Mouse (Mus musculus) MEL (cell line): Measurements from ENCODE around the gene 4930579G24Rik. TPM values are rescaled to one million over a fixed set of nuclear protein-coding genes. Genes with fewer than 3 reads are reported as not detected.

ENCODE experiments used
- DNase-seq: peaks from one replicate; pipeline ENCODE4 v3.0.0; 2011; ENCODE audit warnings: low read depth, low spot score
- H3K27ac ChIP-seq: 2 replicates; pipeline ENCODE4 v1.5.1; 2012; ENCODE audit warnings: low read depth, mild to moderate bottlenecking, control low read depth, low read length, moderate library complexity; ENCODE audit not compliant: control insufficient read depth
- H3K27me3 ChIP-seq, 2 experiments: fragments of 150-350 bp in 1 of 2; sonication (generic) in 1 of 2; 2 replicates each; pipeline ENCODE4 v1.6.1; 2012; ENCODE audit warnings: low read length in 2 of 2, mild to moderate bottlenecking in 2 of 2, improper control_type of control experiment in 1 of 2, moderate library complexity in 1 of 2; ENCODE audit not compliant: insufficient read depth in 2 of 2, control insufficient read depth in 1 of 2
- H3K36me3 ChIP-seq, 2 experiments: 2 replicates each; pipeline ENCODE4 v1.6.1; 2012 to 2014; ENCODE audit warnings: low read length in 2 of 2, improper control_type of control experiment in 1 of 2, inconsistent platforms in 1 of 2, mild to moderate bottlenecking in 1 of 2; ENCODE audit not compliant: insufficient read depth in 2 of 2, control insufficient read depth in 1 of 2
- H3K4me1 ChIP-seq, 2 experiments: fragments of 150-350 bp in 1 of 2; sonication (generic) in 1 of 2; 2 replicates each; pipeline ENCODE4 v1.6.1; 2012; ENCODE audit warnings: low read length in 2 of 2, improper control_type of control experiment in 1 of 2, mild to moderate bottlenecking in 1 of 2; ENCODE audit not compliant: insufficient read depth in 2 of 2, control insufficient read depth in 1 of 2
- H3K4me3 ChIP-seq, 2 experiments: fragments of 150-350 bp in 1 of 2; sonication (generic) in 1 of 2; 2 replicates each; pipeline ENCODE4 v1.5.1; 2012; ENCODE audit warnings: low read depth in 2 of 2, low read length in 2 of 2, mild to moderate bottlenecking in 2 of 2, moderate library complexity in 2 of 2, control low read depth in 1 of 2, improper control_type of control experiment in 1 of 2; ENCODE audit not compliant: control insufficient read depth in 1 of 2, insufficient read depth in 1 of 2
- H3K79me2 ChIP-seq: 2 replicates; pipeline ENCODE4 v1.6.1; 2012; ENCODE audit warnings: mild to moderate bottlenecking, low read length, moderate library complexity; ENCODE audit not compliant: control insufficient read depth, poor library complexity, insufficient read depth
- H3K9ac ChIP-seq: 2 replicates; pipeline ENCODE4 v1.6.1; 2012; ENCODE audit warnings: low read depth, mild to moderate bottlenecking, control low read depth, low read length, moderate library complexity; ENCODE audit not compliant: control insufficient read depth, poor library complexity, severe bottlenecking
- H3K9me3 ChIP-seq: fragments of 150-350 bp; sonication (generic); replicated peaks from 2 replicates; pipeline ENCODE4 v1.6.1; 2012; ENCODE audit warnings: mild to moderate bottlenecking, low read length, improper control_type of control experiment, moderate library complexity; ENCODE audit not compliant: insufficient read depth
- CTCF ChIP-seq, 3 experiments: IDR thresholded peaks in 2 of 3; conservative IDR thresholded peaks in 1 of 3; 2 replicates each; pipeline ENCODE4 v1.5.1; 2011 to 2012; ENCODE audit warnings: low read length in 3 of 3, low read depth in 2 of 3, mild to moderate bottlenecking in 2 of 3, improper control_type of control experiment in 1 of 3, inconsistent platforms in 1 of 3, mixed read lengths in 1 of 3, moderate library complexity in 1 of 3; ENCODE audit not compliant: control insufficient read depth in 1 of 3, insufficient read depth in 1 of 3, poor library complexity in 1 of 3, severe bottlenecking in 1 of 3
- EP300 ChIP-seq, 2 experiments: IDR thresholded peaks; 2 replicates each; pipeline ENCODE4 v1.6.1; 2011; ENCODE audit warnings: improper control_type of control experiment in 2 of 2, low read length in 2 of 2, low read depth in 1 of 2, mild to moderate bottlenecking in 1 of 2
- GABPA ChIP-seq: IDR thresholded peaks from 2 replicates; pipeline ENCODE4 v1.6.1; 2012; ENCODE audit warnings: low read depth, mild to moderate bottlenecking, inconsistent platforms, low read length, improper control_type of control experiment, moderate library complexity
- JUND ChIP-seq: IDR thresholded peaks from 2 replicates; pipeline ENCODE4 v1.6.1; 2011; ENCODE audit warnings: low read depth, mild to moderate bottlenecking, improper control_type of control experiment, low read length
- KAT2A ChIP-seq: conservative IDR thresholded peaks from 2 replicates; pipeline ENCODE4 v1.6.1; 2012; ENCODE audit warnings: low read depth, low read length, improper control_type of control experiment, inconsistent platforms
- MAFK ChIP-seq: IDR thresholded peaks from 2 replicates; pipeline ENCODE4 v1.6.1; 2011; ENCODE audit warnings: low read depth, mild to moderate bottlenecking, low read length, improper control_type of control experiment, borderline replicate concordance
- MXI1 ChIP-seq: IDR thresholded peaks from 2 replicates; pipeline ENCODE4 v1.6.1; 2011; ENCODE audit warnings: mild to moderate bottlenecking, low read depth, low read length, improper control_type of control experiment
- NRF1 ChIP-seq: IDR thresholded peaks from 2 replicates; pipeline ENCODE4 v1.6.1; 2014; ENCODE audit warnings: low read depth, mild to moderate bottlenecking, inconsistent platforms, low read length, improper control_type of control experiment, moderate library complexity; ENCODE audit not compliant: poor library complexity, insufficient read depth, severe bottlenecking
- POLR2AphosphoS2 ChIP-seq: IDR thresholded peaks from 2 replicates; pipeline ENCODE4 v1.6.1; 2011; ENCODE audit warnings: low read length, improper control_type of control experiment
- RAD21 ChIP-seq: IDR thresholded peaks from 2 replicates; pipeline ENCODE4 v1.6.1; 2011; ENCODE audit warnings: mild to moderate bottlenecking, low read depth, low read length, improper control_type of control experiment
- SMC3 ChIP-seq: IDR thresholded peaks from 2 replicates; pipeline ENCODE4 v1.6.1; 2011; ENCODE audit warnings: low read depth, low read length, improper control_type of control experiment
- UBTF ChIP-seq: IDR thresholded peaks from 2 replicates; pipeline ENCODE4 v1.6.1; 2012; ENCODE audit warnings: low read depth, mild to moderate bottlenecking, inconsistent platforms, low read length, improper control_type of control experiment, moderate library complexity, borderline replicate concordance; ENCODE audit not compliant: insufficient read depth
- ZC3H11A ChIP-seq: IDR thresholded peaks from 2 replicates; pipeline ENCODE4 v1.6.1; 2012; ENCODE audit warnings: low read depth, mild to moderate bottlenecking, inconsistent platforms, low read length, improper control_type of control experiment
- ZKSCAN1 ChIP-seq: IDR thresholded peaks from 2 replicates; pipeline ENCODE4 v1.6.1; 2012; ENCODE audit warnings: low read depth, mild to moderate bottlenecking, inconsistent platforms, low read length, improper control_type of control experiment, moderate library complexity
- polyA plus RNA-seq, 2 experiments: library from polyadenylated mRNA; stranded (reverse) in 1 of 2; unstranded in 1 of 2; fragments of >175 nt in 1 of 2; fragments of >200 nt in 1 of 2; gene quantifications; 2 replicates each; pipeline versions ENCODE4 v1.2.1 to v1.2.4; 2012; ENCODE audit warnings: low replicate concordance in 2 of 2, low read depth in 1 of 2; ENCODE audit not compliant: insufficient read length in 2 of 2, insufficient read depth in 1 of 2, missing spikeins in 1 of 2
- total RNA-seq: library from RNA; depleted of rRNA; stranded (reverse); fragments of 300-350 nt; gene quantifications from 2 replicates; pipeline ENCODE4 v1.2.3, GENCODE M21; 2012

The 4930579G24Rik gene
- total and polyA plus RNA-seq, 3 experiments = 8.5 to 10.7 TPM; not detected in 1

DNA sequence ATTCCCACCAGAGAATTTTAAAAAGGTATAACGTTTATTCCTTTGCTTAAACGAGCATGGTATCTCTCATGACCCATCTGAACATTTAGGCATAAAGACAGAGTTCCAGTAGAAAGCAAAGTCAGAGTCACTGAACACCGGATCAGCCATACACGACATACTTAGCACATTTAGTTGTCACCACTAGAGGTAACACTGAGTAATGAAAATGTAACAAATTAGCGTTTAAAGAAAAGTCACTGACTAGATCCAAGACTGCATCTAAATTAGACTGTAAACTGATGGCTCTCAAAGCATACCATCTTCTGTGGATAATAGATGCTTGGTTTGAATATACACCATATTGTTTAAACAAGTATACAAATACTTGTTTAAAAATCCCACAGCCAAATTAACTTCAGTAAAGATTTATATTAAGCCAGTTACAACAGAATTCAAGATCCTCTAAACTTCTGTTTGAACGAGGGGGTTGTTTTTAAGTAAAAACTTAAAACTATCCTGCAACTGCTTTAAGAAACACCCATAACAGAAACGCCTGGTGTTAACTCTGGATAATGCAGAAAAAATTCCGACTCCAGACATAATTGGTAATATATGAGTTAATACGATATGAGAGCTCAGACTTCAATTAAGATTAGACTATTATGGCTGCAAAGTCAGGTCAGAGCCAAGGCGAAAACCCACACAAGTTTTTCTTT lies 1.2 kb upstream of the 4930579G24Rik start:
- Histone ChIP-seq H3K9me3 (no peaks in the 10 kb centered on the region), H3K4me1 (no peaks in the 10 kb centered on the region), H3K36me3 (peaks cover 1 to 6% of the 10 kb centered on the region in 2 experiments; a peak in 2 of 4 replicates), H3K9ac (peak overlapping the region; percentile 71), H3K27ac (peak overlapping the region; percentile 44; the same call in 1 of the 2 replicates), H3K27me3 (no peaks in the 10 kb centered on the region), H3K79me2 (peaks cover 7% of the 10 kb centered on the region), H3K4me3 (peak overlapping the region; percentile 78 to 82)
- TF ChIP-seq MXI1 = peak; percentile 40; the same call in 1 of the 2 replicates
- TF ChIP-seq RAD21 = peak; percentile 14
- peak in 2 of 3 experiments; percentile 58 to 65; a peak in 4 of 6 replicates for TF ChIP-seq CTCF (IDR thresholded peaks at IDR 0.05 in 2 of 3, conservative IDR thresholded peaks at IDR 0.05 in 1 of 3; ENCODE audit: control insufficient read depth in 1 of 3, insufficient read depth in 1 of 3, low read depth in 2 of 3, low read length in 3 of 3, poor library complexity in 1 of 3, severe bottlenecking in 1 of 3)
- no peak for TF ChIP-seq NRF1
- TF ChIP-seq JUND = peak; percentile 15; the same call in 1 of the 2 replicates
- peak; percentile 31 for TF ChIP-seq SMC3
- no peak for TF ChIP-seq UBTF
- peak; percentile 81 for DNase-seq

DNA sequence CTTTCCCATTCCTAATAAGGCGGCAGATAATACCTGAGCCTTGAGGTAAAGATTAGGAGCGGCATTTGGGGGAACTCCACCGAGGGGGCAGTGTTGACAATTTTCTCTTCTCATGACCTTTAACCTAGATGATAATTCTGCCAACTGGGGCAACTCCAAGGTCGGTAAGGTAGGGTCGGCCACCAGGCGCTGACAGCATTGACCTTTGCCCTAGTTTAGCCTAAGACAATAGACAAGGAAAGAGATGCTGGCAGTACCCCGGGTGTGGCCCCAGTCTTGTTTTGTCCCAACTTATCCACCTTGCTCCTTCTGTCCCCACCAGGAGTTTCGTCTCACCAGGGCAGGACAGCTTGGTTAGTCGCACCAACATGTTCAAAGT lies 708 bp upstream of the 4930579G24Rik start:
- Histone ChIP-seq H3K9me3 (no peaks in the 10 kb centered on the region), H3K4me1 (no peaks in the 10 kb centered on the region)
- DNase-seq = no peak

DNA sequence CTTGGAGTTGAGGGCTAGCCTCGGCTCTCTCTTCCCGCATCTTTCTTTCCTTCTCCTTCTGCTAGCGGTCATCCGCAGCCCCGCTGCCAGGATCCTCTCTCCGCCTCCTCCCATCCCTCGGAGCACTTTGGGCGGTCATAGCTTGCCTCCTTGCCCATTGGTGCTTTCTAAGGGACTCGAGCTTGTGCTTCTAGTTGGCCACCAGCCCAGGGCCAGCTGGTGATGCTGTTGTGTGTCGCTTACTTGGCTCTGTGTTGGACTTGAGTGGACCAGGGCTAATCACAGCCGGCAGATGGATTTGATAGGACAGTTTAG lies 494 bp downstream of the 4930579G24Rik start, which contains the start of gene Etfdh:
Gene Etfdh, minus strand, starts transcription at position 85 of the 315 bp plus-strand sequence.
- H3K4me1 ChIP-seq = no peaks in the 10 kb centered on the region
- H3K27ac ChIP-seq = peak within 1 kb of the TSS; percentile 66
- peak; percentile 70 for DNase-seq
- peaks cover 1 to 6% of the 10 kb centered on the region in 2 experiments; a peak in 2 of 4 replicates for H3K36me3 ChIP-seq
- TF ChIP-seq KAT2A (no peak), GABPA (no peak), MAFK (no peak), ZKSCAN1 (no peak), POLR2AphosphoS2 (no peak), EP300 (IDR thresholded peaks at IDR 0.05; ENCODE audit: low read depth in 1 of 2, low read length in 2 of 2) (no peak)
- TF ChIP-seq, all 39 proteins: peak for 0
- Histone ChIP-seq H3K27me3 (no peaks in the 10 kb centered on the region), H3K9ac (peak within 1 kb of the TSS; percentile 88), H3K4me3 (peak within 1 kb of the TSS; percentile 78 to 87), H3K9me3 (no peaks in the 10 kb centered on the region), H3K79me2 (peaks cover 7% of the 10 kb centered on the region)

More for the DNA sequence above, 708 bp upstream of the 4930579G24Rik start:
- Histone ChIP-seq H3K27ac (peak overlapping the region; percentile 66), H3K36me3 (peaks cover 1 to 6% of the 10 kb centered on the region in 2 experiments; a peak in 2 of 4 replicates), H3K79me2 (peaks cover 7% of the 10 kb centered on the region), H3K9ac (peak overlapping the region; percentile 71), H3K27me3 (no peaks in the 10 kb centered on the region)
- peak in 1 of 3 experiments; percentile 12; a peak in 1 of 6 replicates for TF ChIP-seq CTCF (IDR thresholded peaks at IDR 0.05 in 2 of 3, conservative IDR thresholded peaks at IDR 0.05 in 1 of 3; ENCODE audit: control insufficient read depth in 1 of 3, insufficient read depth in 1 of 3, low read depth in 2 of 3, low read length in 3 of 3, poor library complexity in 1 of 3, severe bottlenecking in 1 of 3)
- no peak for TF ChIP-seq ZC3H11A
- TF ChIP-seq, all 39 proteins: peak for 1
- peak overlapping the region; percentile 78 to 82 for H3K4me3 ChIP-seq
